Mouse (Mus musculus): ENCODE measurements around the gene Bahcc1. TPM values are rescaled to one million over a fixed set of nuclear protein-coding genes. Genes with fewer than 3 reads are reported as not detected.

The Bahcc1 gene
- total RNA-seq, 4 experiments from 2014 or later, result 6.2 to 12.6 (median 9.3) TPM

GRCm38 (mm10) chr11:120259792-120260768 lies 27.3 kb downstream of the Bahcc1 start:
- no peak for DNase-seq (ENCODE audit: low spot score)

DNA sequence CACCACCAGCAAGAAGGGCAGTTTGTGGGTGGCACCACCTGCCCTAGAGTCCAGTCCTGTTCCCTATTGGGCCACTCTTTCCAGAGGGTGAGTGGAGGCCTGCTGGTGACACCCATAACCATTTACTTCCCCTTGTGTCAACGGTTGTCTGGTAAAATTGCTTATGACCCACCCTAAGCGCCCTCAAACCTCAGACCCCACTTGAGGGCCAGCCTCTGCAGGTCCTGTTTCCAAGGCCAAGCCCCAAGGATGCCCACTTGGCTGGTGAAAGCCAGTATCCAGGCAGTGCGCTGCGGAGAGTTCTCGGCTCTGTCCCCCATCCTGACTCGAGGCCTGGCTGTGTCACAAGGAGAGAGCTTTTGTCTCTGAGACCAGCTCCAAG lies 28.0 kb downstream of the Bahcc1 start:
- no peak for DNase-seq (ENCODE audit: low spot score)

DNA sequence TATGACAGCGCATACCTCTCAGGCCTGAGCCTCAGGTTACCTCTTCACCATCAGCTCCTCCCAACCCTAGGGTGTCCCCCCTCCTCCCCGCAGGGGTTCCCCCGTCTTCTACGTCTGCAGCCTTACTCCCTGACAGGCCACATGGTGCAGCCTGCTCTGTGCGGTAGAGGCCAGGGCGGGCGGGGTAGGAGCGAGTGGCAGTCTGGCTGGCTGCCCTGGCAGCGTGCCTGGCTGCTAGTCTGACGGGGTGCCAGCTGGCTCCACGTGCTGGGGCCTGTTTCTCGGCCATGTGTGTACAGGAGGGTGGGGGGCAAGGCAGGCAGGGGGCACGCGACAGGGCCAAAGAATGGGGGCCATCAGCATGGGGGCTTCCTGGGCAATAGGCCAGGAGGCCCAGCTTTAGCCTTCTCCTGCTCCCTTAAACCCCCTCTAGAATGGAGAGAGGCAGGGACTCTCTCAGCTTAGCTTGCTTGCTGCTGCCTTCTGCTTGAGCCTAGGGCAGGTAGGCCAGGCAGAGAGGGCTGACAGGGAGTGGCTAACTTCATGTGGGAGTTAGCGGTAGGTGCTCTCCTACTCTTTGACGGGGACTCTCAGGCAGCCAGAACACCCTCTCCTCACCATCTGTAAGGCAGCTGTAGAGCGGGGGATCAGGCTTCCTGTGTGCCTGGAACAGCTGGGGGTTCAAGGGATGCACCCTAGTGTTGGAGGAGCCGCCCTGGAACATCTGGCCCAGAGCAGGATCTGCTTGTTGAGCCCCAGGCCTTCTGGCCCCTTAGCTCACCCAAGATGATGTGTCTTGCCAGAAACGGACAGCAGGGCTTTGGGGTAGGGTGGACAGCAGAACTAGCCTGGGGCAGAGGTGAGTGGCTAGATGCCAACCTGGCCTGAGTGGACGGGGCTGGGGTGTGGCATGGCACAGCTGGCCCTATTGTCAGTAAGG lies 28.9 kb downstream of the Bahcc1 start:
- peak; percentile 89 for DNase-seq (ENCODE audit: low spot score)

DNA sequence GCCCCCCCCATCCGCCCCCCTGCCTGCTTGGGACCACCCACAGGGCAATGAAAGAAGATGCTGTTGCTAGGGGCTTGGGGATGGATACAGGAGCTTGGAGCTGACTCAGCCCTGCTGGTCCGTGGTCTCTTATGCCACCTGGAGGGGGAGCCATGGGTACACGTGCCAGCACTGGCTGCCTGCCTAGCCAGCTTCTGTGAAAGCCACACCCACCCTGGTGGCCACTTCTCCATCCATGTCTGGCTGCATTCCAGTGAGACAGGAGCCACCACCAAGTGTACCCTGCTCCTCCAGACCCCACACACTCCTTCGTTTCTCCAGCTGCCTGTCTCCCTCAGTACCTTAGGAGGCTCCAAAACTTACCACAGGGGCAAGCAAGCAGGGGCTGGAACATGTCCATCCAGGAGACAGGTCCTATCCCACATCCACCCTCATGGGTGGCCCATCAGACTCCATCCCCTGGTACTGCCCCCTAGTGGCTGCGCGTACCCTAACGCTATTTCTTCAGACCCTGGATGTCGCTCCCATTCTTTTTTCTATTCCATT lies 29.7 kb downstream of the Bahcc1 start:
- DNase-seq (ENCODE audit: low spot score), result no peak

- DNase-seq (ENCODE audit: low spot score), result no peak
Measured at GRCm38 (mm10) chr11:120263176-120263575, 30.4 kb downstream of the Bahcc1 start.

DNA sequence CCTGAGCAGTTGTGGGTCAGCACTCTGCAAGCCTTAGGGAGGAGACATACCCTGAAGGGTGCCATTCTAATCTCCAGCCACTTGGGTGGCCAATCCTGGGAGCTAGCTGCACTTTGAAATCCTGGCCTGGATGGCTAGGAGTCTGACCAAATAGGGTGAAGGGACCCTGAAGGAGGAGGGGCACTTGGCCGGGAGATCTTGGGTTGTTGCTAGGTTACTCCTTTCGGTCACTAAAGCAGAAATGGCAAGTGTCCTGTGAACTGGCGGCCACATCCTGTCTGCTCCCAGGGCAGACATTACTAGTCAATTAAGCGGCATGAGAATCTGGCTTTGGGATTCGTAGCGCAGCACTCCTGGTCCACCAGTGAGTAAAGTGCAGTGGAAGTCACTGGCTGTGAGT lies 31.3 kb downstream of the Bahcc1 start:
- no peak for DNase-seq (ENCODE audit: low spot score)

- no peak for DNase-seq (ENCODE audit: low spot score)
Measured at GRCm38 (mm10) chr11:120265458-120265857, 32.7 kb downstream of the Bahcc1 start.

GRCm38 (mm10) chr11:120266259-120266758 lies 33.6 kb downstream of the Bahcc1 start:
- DNase-seq (ENCODE audit: low spot score), result no peak

GRCm38 (mm10) chr11:120267274-120267673 lies 34.5 kb downstream of the Bahcc1 start:
- no peak for DNase-seq (ENCODE audit: low spot score)

- DNase-seq (ENCODE audit: low spot score), result no peak
Measured at GRCm38 (mm10) chr11:120267676-120268075, 34.9 kb downstream of the Bahcc1 start.

- no peak for DNase-seq (ENCODE audit: low spot score)
Measured at GRCm38 (mm10) chr11:120268195-120268967, 35.6 kb downstream of the Bahcc1 start.

DNA sequence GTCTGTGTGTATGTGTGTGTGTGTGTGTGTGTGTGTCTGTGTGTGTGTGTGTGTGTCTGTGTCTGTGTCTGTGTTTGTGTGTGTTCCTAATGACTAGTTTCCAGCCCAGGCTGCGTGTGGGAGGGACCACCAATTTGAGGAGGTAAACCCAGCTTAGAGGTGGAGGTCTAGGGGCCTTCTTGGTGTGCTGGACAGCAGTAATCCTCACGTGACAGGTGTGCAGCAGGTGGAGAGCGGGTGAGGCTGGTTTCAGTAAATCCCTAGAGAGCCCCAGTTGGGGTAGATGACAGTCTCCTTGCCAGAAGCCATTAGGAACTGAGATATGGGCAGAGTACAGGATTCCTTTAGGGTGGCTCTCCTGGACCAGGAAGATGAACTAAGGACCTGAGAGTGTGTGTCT lies 36.3 kb downstream of the Bahcc1 start:
- DNase-seq (ENCODE audit: low spot score), result no peak

- DNase-seq (ENCODE audit: low spot score), result no peak
Measured at GRCm38 (mm10) chr11:120269498-120270104, 36.9 kb downstream of the Bahcc1 start.

DNA sequence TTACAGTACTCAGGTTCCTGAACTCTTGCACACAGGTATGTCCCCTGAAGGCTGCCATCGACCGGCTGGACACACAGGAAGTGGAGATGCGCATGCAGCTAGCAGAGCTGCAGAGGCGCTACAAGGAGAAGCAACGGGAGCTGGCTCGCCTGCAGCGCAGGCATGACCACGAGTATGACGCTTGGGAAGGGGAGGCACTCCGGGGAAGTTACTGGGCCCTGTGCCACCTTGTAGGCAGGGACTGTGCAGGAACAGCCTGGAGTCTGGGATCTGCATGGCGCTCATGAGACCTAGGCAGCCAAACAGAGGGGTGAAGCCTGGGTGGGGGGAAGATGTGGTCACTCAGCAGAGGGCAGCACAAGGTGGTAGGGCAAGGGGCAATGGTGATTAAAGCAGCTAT lies 46.6 kb downstream of the Bahcc1 start:
- no peak for DNase-seq (ENCODE audit: low spot score)

GRCm38 (mm10) chr11:120280281-120280773 lies 47.6 kb downstream of the Bahcc1 start:
- DNase-seq (ENCODE audit: low spot score), result no peak

DNA sequence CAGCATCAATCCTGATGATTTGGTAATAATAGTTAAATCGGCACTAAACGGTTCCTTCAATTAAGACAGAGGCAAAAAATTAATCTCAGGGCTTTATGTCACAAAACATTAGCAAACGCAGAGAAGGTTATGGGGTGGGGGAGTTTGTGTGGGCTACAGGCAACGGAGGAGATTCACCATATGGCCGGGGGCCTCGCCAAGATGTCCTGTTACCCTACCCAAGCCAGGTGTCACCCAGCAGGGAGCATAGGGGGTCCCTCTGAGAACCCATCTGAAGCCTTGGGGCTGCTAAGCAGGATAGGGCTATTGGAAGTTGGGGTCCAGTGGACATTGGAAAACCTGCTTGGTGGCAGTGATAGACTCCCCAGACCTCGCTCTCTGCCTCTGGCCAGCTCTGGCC lies 48.0 kb downstream of the Bahcc1 start:
- DNase-seq (ENCODE audit: low spot score), result no peak

DNA sequence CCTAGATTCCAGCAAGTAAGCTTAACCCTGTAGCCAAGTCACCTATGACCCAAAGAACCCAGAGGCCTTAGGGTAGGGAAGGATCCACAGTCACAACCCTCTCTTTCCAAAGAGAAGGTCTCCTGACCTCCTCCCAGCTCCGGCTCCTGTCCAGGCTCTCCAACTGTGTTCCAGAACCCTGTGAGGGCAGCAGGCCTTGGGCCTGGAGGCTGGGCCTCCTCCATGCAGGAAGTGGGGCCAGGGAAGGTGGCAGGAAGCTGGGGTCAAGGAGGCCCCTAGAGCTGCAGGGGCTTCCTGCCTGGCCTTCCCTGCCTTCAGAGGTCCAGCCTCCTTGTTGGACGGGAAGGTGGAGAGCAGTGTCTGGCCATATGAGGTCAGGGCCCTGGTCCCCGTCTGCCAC lies 48.5 kb downstream of the Bahcc1 start:
- DNase-seq (ENCODE audit: low spot score), result peak; percentile 43

- peak; percentile 79 for DNase-seq (ENCODE audit: low spot score)
Measured at GRCm38 (mm10) chr11:120283542-120283941, 50.8 kb downstream of the Bahcc1 start.

DNA sequence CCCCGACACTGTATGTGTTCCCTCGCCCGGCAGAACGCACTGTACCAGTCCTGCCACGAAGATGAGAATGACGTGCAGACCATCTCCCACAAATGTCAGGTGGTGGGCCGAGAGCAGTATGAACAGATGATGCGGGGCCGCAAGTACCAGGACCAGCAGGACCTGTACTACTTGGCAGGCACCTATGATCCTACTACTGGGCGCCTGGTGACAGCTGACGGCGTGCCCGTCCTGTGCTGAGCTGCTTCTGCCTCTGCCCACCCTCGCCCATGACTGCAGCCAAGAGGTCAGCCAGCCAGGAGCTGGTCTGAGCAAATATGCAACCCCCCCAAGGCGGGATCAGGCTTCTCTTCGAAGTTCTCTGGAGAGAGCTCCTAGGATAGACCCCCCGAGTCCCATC lies 56.9 kb downstream of the Bahcc1 start:
- DNase-seq (ENCODE audit: low spot score), result no peak

GRCm38 (mm10) chr11:120290266-120290665 lies 57.5 kb downstream of the Bahcc1 start:
- DNase-seq (ENCODE audit: low spot score), result no peak
